Mouse (Mus musculus) forelimb bud, embryonic 11.5 days (tissue): ENCODE results near the gene Olfr510.
"Not testable (repeated sequence)": the region's sequence is repeated elsewhere in the genome, so short reads cannot be mapped to it uniquely, and the experiment has no call there.

ENCODE experiments used
- DNase-seq: peaks from one replicate; pipeline ENCODE4 v3.0.0-alpha.2; 2012; ENCODE audit warnings: low read depth, low spot score

The Olfr510 gene

DNA sequence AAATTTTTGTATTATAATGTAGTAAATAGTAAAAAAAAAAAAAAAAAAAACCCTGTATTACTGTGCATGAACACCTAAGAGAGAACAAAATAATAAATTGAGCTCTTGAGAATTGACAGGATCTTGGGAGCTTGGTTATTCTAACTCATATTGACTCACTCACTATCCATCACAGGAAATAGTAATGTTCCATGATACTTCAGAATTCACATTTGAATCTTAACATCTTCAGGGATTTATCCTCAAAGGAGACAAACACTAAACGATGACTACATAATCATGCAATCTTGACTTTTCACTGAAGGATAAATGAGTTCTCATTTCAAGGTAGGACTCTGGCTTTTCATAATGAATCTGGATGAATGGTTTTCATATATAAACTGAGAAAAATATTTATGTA lies at the start of gene Olfr510:
TSS of gene Olfr510 (plus strand) at position 301 of the 400 bp plus-strand sequence.
- no peak for DNase-seq

DNA sequence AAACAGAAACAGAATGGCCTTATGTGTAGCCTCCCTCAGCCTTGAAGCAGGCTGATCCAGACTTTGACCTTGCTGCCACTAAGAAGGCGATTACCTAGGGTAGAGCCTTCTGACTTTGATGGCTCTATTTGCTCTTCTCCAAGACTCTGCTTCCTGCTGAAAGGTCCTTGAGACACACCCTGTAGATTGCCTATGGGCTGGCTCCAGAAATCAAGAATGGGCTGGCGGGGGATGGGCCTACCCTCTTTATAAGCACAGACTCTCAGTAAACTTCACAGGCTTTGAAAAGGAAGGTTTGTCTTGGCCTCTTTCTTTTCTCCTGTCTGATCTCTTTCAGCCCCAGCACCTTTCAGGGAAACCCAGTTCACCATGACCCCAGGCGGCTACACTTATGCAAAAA lies 49.4 kb upstream of the Olfr510 start:
- DNase-seq, result not testable (repeated sequence)

DNA sequence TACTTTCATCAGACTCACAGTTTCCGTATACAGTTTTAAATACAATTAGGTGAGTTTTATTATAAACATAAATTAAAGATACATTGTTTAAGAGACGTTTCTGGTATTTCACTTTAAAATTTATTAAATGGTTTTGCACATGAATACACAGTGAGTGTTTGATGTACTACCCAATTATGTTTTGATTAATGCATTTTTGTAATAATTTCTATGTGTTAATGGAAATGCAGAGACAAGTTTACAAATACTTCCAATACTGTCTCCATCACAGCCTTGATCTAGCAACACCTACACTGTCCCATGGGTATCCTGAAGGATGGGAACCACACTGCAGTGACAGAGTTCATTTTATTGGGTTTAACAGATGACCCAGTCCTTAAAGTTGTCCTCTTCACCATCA lies 44.7 kb upstream of the Olfr510 start, which contains the start of gene Olfr507:
TSS of gene Olfr507 (plus strand) at position 301 of the 400 bp plus-strand sequence.
- DNase-seq, result no peak

DNA sequence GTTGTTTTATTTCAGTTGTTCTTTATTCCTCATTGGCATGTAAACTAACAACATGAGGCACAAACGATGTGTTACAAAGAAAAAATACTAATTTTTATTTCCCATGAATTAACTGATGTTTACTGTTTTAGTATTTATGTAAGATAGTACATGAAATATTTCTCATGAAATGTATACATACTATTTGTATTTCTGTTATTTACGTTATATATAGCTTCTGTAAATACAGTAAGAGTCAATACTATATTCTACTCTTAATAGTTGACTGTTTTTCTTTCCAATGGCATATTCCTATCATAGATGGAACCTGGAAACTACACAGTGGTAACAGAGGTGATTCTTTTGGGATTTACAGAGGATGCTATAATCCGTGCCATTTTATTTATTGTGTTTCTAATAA lies 36.5 kb upstream of the Olfr510 start, which contains the start of gene Olfr508:
TSS of gene Olfr508 (plus strand) at position 301 of the 400 bp plus-strand sequence.
- DNase-seq, result no peak

DNA sequence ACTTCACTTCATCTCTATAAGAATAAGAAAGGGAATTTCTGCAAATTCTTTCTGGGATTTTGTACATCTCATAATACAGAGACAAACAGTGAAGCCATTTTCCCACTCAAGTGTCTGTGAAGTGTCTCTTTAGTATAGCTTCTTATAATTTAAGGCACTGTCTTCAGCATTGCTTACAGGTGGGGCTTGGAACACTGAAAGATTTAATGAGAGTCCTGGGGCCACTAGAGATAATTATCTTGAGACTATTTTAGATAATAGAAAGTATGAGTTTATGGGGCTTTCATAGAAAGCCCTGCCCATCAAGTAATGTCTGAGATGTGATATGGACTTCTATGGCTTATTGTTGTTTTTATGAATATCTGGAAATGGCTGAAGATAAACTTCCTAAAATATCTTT lies 14.4 kb upstream of the Olfr510 start, which contains the start of gene Olfr509:
TSS of gene Olfr509 (minus strand) at position 101 of the 400 bp plus-strand sequence.
- DNase-seq, result no peak

DNA sequence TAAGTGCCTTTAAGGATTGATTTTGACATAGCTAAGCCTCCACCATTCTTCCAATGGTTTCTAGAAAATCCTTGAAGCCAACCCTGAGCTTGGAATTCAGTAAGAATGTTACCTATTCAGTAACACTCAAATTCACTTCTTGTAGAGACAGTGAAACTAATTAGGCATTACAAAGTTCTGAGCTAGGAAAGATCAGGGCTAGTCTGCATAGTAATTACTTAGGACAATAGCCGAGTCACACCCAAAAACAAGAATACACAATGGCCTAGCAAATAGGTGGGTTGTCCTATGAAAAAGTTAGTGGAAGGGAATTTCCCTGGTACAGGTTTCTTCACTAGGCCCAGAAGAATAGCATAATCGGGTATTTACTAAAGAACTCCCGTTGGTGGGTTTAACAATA lies 3.8 kb upstream of the Olfr510 start:
- no peak for DNase-seq

DNA sequence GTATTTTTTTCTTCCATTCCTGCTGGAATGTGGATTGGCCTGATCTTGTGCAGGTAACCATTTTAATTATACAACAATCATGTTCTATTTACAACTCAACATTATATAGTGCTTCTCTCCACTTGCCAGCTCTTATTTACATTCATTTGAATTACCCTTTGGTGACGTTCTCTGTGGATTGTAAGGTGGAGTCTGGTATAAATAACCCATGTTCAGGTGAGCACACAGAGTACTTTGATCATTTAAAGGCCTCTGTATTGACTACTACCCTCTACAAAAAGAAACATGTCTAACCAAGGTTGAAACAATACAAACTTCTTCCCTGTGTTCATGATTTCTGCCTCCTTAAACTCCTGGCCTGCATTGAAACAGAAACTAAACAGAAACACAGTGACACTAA lies 4.8 kb downstream of the Olfr510 start:
- no peak for DNase-seq

DNA sequence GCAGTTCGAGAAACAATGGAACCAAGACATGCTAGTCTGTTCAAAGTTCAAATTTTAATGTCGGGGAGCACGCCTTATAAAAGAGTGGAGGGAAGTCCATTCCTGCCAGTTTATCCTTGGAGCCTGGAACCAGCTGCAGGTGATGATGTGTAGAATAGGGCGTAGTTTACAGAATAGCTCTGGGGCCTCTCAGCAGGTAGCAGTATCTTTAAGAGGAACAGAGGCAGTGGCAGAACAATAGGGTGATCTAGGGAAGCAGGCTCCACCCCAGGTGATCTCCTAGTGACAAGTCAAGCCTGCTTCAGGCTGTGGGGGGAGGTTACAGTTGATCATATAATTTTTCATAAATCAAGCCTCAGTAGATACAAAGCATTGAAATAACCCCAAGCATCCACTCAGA lies 12.7 kb downstream of the Olfr510 start:
- DNase-seq, result no peak

DNA sequence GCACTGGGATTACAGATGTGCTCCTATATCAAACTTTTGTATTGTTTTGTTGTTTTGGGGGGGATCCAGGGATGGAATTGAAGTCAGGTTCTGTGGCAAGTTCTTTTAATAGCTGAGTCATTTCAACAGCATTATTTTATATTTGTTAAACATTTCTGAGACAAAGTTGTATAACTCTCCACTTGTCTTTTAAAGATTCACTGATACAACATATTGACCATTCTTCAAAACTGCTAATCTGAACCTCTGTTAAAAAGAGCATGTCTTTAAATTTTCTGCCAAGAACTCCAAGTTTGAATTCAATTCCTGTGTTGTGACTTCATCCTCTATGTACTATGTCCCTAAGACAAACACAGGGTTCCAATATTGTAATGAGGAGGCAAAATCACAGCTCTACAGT lies 46.8 kb downstream of the Olfr510 start, which contains the start of gene Olfr512:
TSS of gene Olfr512 (plus strand) at position 301 of the 400 bp plus-strand sequence.
- DNase-seq, result no peak
